Mouse (Mus musculus): ENCODE measurements around the gene Snx13. TPM values are rescaled to one million over a fixed set of nuclear protein-coding genes. Genes with fewer than 3 reads are reported as not detected.

Snx13 gene
- polyA plus RNA-seq, 1 experiment from 2014 or later = 23.5 TPM

DNA sequence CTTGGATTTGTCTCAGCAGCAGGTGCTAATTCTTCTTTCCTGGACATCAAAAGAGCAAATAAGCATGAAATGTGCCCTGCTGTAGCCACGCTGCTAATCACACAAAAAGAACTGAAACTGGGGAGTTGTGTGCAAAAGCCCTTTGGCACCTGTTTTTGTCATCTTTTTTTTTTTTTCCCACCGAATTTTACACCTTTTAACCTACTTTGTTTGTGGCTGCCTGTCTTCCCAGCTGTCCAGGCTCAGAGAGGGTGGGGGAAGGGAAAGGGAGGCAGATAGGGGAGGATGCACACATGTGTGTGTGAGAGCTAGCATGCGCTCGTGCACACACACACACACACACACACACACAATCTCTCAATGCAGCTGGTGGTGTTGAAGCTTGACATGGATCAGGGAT is 110.3 kb downstream of the Snx13 start:
- no peaks in the 10 kb centered on the region for H3K36me3 ChIP-seq (ENCODE audit: control insufficient read depth, insufficient read depth, low read length)
- 57% methylated on average over 4 of the region's 4 CpGs for WGBS
- H3K27ac ChIP-seq (ENCODE audit: low read depth, low read length) = no peak overlapping the region

DNA sequence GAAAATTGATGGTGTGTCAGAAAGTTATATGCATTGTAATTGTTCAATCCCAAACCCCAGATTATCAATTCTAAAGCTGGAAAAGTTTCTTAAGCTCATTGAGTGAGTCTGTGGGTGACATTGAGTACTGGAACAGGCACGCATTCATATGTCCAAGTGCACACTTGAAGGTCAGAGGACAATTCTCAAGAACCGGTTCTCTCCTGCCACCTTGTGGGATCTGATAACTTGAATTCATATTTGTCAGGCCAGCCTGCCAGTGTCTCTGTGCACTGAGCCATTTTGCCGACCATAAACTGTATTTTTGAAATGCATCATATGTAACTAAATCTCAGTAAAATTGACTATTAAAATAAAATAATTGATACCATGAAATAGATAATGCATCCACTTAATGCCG is 114.7 kb downstream of the Snx13 start:
- Histone ChIP-seq H3K4me1 (ENCODE audit: control insufficient read depth, insufficient read depth, low read length) (no peaks in the 10 kb centered on the region), H3K36me3 (ENCODE audit: control insufficient read depth, insufficient read depth, low read length) (no peaks in the 10 kb centered on the region), H3K27ac (ENCODE audit: low read depth, low read length) (no peak overlapping the region), H3K4me2 (replicated peaks; ENCODE audit: low read depth, low read length) (no peak overlapping the region), H3K9me3 (ENCODE audit: control insufficient read depth, low read length) (no peaks in the 10 kb centered on the region), H3K27me3 (ENCODE audit: control insufficient read depth, insufficient read depth, low read length) (no peaks in the 10 kb centered on the region), H3K4me3 (ENCODE audit: low read length) (no peak overlapping the region), H3K9ac (ENCODE audit: low read depth, low read length) (no peak overlapping the region)
- ATAC-seq (ENCODE audit: low FRiP score, low TSS enrichment) = no peak
- WGBS = 69% methylated on average over 4 of the region's 4 CpGs

More for the DNA sequence above, 110.3 kb downstream of the Snx13 start:
- Histone ChIP-seq H3K9ac (ENCODE audit: low read depth, low read length) (no peak overlapping the region), H3K4me3 (ENCODE audit: low read length) (no peak overlapping the region), H3K4me1 (ENCODE audit: control insufficient read depth, insufficient read depth, low read length) (no peaks in the 10 kb centered on the region), H3K9me3 (ENCODE audit: control insufficient read depth, low read length) (no peaks in the 10 kb centered on the region), H3K27me3 (ENCODE audit: control insufficient read depth, insufficient read depth, low read length) (no peaks in the 10 kb centered on the region), H3K4me2 (replicated peaks; ENCODE audit: low read depth, low read length) (no peak overlapping the region)
- no peak for ATAC-seq (ENCODE audit: low FRiP score, low TSS enrichment)

DNA sequence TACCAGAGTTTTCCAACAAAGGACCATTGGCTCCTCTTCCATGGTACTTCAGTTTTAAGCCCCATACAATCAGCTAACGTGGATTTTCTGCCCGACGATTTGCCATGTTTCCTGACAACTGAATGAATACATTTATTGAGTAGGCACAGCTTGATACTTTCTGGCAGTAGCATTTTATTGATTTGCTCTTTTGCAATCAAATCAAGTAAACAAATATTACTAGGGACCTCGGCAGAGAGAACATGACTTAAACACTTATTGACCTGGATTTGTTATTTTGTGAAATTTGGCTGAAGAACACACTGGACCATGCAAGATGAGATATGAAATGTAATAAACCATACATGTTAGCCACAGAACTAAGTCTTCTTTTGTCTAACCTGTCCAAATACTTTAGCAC is 123.3 kb downstream of the Snx13 start:
- peaks cover 9% of the 10 kb centered on the region for H3K27me3 ChIP-seq (ENCODE audit: control insufficient read depth, insufficient read depth, low read length)
- WGBS = 92% methylated on average over 4 of the region's 4 CpGs

DNA sequence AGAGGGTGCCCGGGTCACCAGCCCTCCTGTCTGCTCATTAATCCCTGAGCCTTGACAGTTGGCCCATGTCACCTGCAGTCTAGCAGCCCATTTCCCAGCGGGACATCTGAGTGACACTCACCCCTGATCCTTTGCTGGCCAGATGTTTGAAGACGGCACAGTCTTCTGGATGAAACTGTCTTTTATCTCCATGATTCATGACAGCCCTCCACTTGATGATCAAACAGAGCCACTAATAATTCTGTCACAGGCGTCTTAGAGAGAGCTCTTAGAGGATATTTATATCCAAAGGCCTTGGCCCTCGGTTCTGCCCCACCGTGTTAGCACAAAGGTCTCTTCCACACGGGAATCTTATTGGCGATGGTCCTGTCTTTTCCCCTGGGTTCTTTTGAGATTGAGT is 129.0 kb downstream of the Snx13 start:
- Histone ChIP-seq H3K27me3 (ENCODE audit: control insufficient read depth, insufficient read depth, low read length) (peaks cover 9% of the 10 kb centered on the region), H3K9ac (ENCODE audit: low read depth, low read length) (no peak overlapping the region), H3K9me3 (ENCODE audit: control insufficient read depth, low read length) (no peaks in the 10 kb centered on the region), H3K4me1 (ENCODE audit: control insufficient read depth, insufficient read depth, low read length) (no peaks in the 10 kb centered on the region), H3K36me3 (ENCODE audit: control insufficient read depth, insufficient read depth, low read length) (no peaks in the 10 kb centered on the region), H3K4me2 (replicated peaks; ENCODE audit: low read depth, low read length) (no peak overlapping the region), H3K27ac (ENCODE audit: low read depth, low read length) (no peak overlapping the region), H3K4me3 (ENCODE audit: low read length) (no peak overlapping the region)
- WGBS = 8% methylated on average over 8 of the region's 8 CpGs
- peak; percentile 59; the same call in 1 of the 2 replicates for ATAC-seq (ENCODE audit: low FRiP score, low TSS enrichment)

More for the DNA sequence above, 123.3 kb downstream of the Snx13 start:
- no peak for ATAC-seq (ENCODE audit: low FRiP score, low TSS enrichment)
- Histone ChIP-seq H3K9me3 (ENCODE audit: control insufficient read depth, low read length) (no peaks in the 10 kb centered on the region), H3K36me3 (ENCODE audit: control insufficient read depth, insufficient read depth, low read length) (no peaks in the 10 kb centered on the region), H3K4me2 (replicated peaks; ENCODE audit: low read depth, low read length) (no peak overlapping the region), H3K9ac (ENCODE audit: low read depth, low read length) (no peak overlapping the region), H3K27ac (ENCODE audit: low read depth, low read length) (no peak overlapping the region), H3K4me3 (ENCODE audit: low read length) (no peak overlapping the region), H3K4me1 (ENCODE audit: control insufficient read depth, insufficient read depth, low read length) (no peaks in the 10 kb centered on the region)

DNA sequence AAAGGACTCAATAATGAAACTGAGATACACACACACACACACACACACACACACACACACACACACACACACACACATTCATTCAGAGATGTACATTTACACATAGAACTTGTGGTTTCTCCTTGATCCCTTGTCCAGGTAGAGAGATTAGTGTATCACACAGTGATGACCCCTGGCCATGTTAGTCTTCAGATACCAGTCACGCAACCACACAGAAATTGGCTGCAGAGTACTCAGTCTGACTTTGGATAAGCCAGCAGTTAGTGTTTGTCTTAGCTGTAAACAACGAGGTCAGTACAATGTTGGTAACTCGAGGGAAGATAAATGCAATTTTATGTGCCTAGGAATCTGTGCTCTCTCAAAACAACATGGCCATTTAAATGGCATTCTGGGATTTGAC is 129.6 kb downstream of the Snx13 start:
- Histone ChIP-seq H3K4me1 (ENCODE audit: control insufficient read depth, insufficient read depth, low read length) (no peaks in the 10 kb centered on the region), H3K27ac (ENCODE audit: low read depth, low read length) (no peak overlapping the region), H3K9me3 (ENCODE audit: control insufficient read depth, low read length) (no peaks in the 10 kb centered on the region), H3K4me2 (replicated peaks; ENCODE audit: low read depth, low read length) (no peak overlapping the region), H3K4me3 (ENCODE audit: low read length) (no peak overlapping the region), H3K9ac (ENCODE audit: low read depth, low read length) (no peak overlapping the region), H3K27me3 (ENCODE audit: control insufficient read depth, insufficient read depth, low read length) (peaks cover 9% of the 10 kb centered on the region), H3K36me3 (ENCODE audit: control insufficient read depth, insufficient read depth, low read length) (no peaks in the 10 kb centered on the region)
- ATAC-seq (ENCODE audit: low FRiP score, low TSS enrichment) = no peak
- 73% methylated on average over 3 of the region's 3 CpGs for WGBS

DNA sequence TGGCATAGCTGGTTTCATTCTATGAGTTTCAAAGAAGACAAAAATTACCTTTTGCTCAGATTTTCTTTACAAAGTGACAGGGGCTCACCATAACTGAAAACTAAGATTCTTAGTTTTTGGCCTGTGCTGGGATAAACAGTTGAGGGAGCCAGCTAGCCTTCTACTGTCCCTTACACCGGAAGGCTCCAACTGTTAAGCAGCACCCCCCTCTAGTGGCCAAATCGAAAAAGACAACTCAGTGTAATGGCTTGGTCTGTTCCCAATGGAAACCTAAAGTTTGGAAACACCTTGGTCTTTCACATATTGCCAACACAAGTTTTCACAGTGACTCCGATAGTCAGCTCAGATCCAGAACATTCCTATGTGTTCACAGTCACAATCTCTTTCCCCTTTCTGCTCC is 135.7 kb downstream of the Snx13 start:
- no peaks in the 10 kb centered on the region for H3K9me3 ChIP-seq (ENCODE audit: control insufficient read depth, low read length)
- H3K36me3 ChIP-seq (ENCODE audit: control insufficient read depth, insufficient read depth, low read length) = no peaks in the 10 kb centered on the region
- ATAC-seq (ENCODE audit: low FRiP score, low TSS enrichment) = peak; percentile 85; the same call in 1 of the 2 replicates
- H3K9ac ChIP-seq (ENCODE audit: low read depth, low read length) = no peak overlapping the region
- WGBS = 11% methylated on average over 3 of the region's 3 CpGs
- H3K27ac ChIP-seq (ENCODE audit: low read depth, low read length) = no peak overlapping the region
- no peak overlapping the region for H3K4me2 ChIP-seq (replicated peaks; ENCODE audit: low read depth, low read length)
- H3K4me3 ChIP-seq (ENCODE audit: low read length) = no peak overlapping the region
- H3K27me3 ChIP-seq (ENCODE audit: control insufficient read depth, insufficient read depth, low read length) = no peaks in the 10 kb centered on the region
- H3K4me1 ChIP-seq (ENCODE audit: control insufficient read depth, insufficient read depth, low read length) = no peaks in the 10 kb centered on the region

DNA sequence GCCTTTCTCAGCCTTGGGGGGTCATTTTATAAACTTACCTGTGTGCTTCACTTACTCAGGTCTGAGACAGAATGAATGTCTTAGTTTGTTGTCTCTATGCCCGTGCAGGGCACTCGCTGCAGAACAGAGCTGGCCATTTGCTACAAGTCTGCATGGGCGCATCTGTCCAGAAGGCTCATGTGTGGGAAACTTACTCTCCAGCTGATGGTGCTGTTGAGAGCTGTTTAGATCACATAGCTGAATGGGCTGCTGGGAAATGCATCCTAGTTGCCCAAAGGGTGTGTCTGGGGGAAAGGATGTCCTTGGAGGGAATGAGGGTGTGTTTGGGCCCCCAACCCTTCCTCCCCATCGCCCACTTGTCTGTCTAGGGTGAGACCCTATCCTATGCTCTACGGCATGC is 137.3 kb downstream of the Snx13 start:
- no peak overlapping the region for H3K27ac ChIP-seq (ENCODE audit: low read depth, low read length)
- no peaks in the 10 kb centered on the region for H3K4me1 ChIP-seq (ENCODE audit: control insufficient read depth, insufficient read depth, low read length)
- H3K4me2 ChIP-seq (replicated peaks; ENCODE audit: low read depth, low read length) = no peak overlapping the region
- no peaks in the 10 kb centered on the region for H3K27me3 ChIP-seq (ENCODE audit: control insufficient read depth, insufficient read depth, low read length)
- H3K9me3 ChIP-seq (ENCODE audit: control insufficient read depth, low read length) = no peaks in the 10 kb centered on the region
- no peak overlapping the region for H3K9ac ChIP-seq (ENCODE audit: low read depth, low read length)
- ATAC-seq (ENCODE audit: low FRiP score, low TSS enrichment) = no peak
- WGBS = 77% methylated on average over 5 of the region's 5 CpGs
- no peak overlapping the region for H3K4me3 ChIP-seq (ENCODE audit: low read length)
- H3K36me3 ChIP-seq (ENCODE audit: control insufficient read depth, insufficient read depth, low read length) = no peaks in the 10 kb centered on the region

DNA sequence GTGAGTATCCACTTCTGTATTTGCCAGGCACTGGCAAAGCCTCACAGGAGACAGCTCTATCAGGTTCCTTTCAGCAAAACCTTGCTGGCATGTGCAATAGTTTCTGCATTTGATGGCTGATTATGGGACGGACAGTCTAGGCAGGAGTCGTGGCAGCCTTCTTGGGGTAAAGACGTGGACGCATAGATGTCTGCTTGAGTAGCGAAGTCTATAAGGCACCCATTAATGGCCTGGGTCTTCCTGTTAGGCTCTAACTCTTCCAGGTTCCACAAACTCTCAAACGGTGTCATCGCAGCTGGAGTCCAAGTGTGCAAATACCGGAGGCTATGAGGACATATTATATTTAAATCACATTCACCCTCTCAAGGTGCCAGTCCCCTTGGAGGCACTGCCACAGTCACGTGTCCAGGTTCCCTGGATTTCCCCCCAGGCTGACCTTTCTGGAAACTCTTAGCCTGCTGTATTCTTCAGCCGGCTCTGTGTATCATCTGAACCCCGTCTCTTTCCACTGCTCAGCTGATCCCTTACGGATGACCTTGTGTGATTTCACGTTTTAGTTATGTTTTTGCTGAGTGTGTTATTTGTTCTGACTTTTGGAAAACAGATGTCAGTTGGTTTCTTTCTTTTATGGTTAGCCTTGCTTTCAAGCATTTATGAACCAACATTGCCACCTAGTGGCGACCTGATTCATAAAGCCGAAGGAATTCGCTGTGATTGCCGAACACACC is 144.9 kb downstream of the Snx13 start:
- Histone ChIP-seq H3K27ac (ENCODE audit: low read depth, low read length) (no peak overlapping the region), H3K9ac (ENCODE audit: low read depth, low read length) (no peak overlapping the region), H3K27me3 (ENCODE audit: control insufficient read depth, insufficient read depth, low read length) (no peaks in the 10 kb centered on the region), H3K4me1 (ENCODE audit: control insufficient read depth, insufficient read depth, low read length) (no peaks in the 10 kb centered on the region), H3K9me3 (ENCODE audit: control insufficient read depth, low read length) (no peaks in the 10 kb centered on the region), H3K4me3 (ENCODE audit: low read length) (peak overlapping the region; percentile 13; the same call in 1 of the 2 replicates), H3K36me3 (ENCODE audit: control insufficient read depth, insufficient read depth, low read length) (no peaks in the 10 kb centered on the region), H3K4me2 (replicated peaks; ENCODE audit: low read depth, low read length) (peak overlapping the region; percentile 40)
- peak; percentile 53 for ATAC-seq (ENCODE audit: low FRiP score, low TSS enrichment)
- 51% methylated on average over 17 of the region's 17 CpGs for WGBS

DNA sequence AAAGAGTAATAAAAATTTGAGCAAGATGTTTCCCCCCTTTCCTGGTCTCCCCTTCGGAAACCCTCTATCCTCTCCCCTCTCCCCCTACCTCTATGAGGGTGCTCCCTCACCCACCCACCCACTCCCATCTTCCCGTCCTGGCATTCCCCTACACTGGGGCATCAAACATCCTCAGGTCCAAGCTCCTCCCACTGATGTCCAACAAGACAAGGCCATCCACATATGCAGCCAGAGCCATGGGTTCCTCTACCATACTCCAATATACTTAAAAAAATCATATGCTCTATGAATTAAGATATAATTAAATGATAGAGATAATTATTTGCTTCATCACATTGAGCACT is 145.4 kb downstream of the Snx13 start:
- peak; percentile 76 for ATAC-seq (ENCODE audit: low FRiP score, low TSS enrichment)
- no peaks in the 10 kb centered on the region for H3K27me3 ChIP-seq (ENCODE audit: control insufficient read depth, insufficient read depth, low read length)
- no peak overlapping the region for H3K9ac ChIP-seq (ENCODE audit: low read depth, low read length)
- peak overlapping the region; percentile 40 for H3K4me2 ChIP-seq (replicated peaks; ENCODE audit: low read depth, low read length)
- H3K4me3 ChIP-seq (ENCODE audit: low read length) = peak overlapping the region; percentile 13; the same call in 1 of the 2 replicates
- H3K36me3 ChIP-seq (ENCODE audit: control insufficient read depth, insufficient read depth, low read length) = no peaks in the 10 kb centered on the region
- WGBS = 22% methylated on average over 2 of the region's 2 CpGs
- H3K4me1 ChIP-seq (ENCODE audit: control insufficient read depth, insufficient read depth, low read length) = no peaks in the 10 kb centered on the region
- no peak overlapping the region for H3K27ac ChIP-seq (ENCODE audit: low read depth, low read length)
- no peaks in the 10 kb centered on the region for H3K9me3 ChIP-seq (ENCODE audit: control insufficient read depth, low read length)
